Mouse (Mus musculus) c-Kit-positive CD71-negative TER-119-negative erythroid progenitor cells, embryonic 14.5 days (primary cell): ENCODE measurements around the gene Fkrp.

Source experiments
- DNase-seq: peaks from one replicate; pipeline ENCODE4 v3.0.0-alpha.2; 2013; ENCODE audit warnings: low read depth

Fkrp gene

DNA sequence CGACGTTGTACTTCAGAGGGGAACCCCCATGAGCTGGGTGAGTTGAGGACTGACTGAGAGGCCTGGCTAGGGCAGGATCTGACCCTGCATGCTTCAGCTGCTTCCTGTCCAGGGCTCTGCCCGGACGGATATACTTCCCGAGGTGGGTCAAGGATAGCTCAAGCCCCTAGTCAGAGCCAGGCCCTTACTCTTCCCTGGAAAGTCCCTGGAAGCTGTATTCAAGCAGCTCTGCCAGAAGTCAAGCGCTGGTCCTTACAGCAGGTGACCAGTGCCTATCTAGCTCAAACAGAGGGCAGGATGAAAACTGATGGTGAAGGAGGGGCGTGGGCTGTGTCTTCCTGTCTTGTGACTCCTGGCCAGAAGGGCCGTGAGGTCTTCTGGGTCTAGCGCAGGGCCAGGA lies 13.9 kb upstream of the Fkrp start:
- no peak for DNase-seq

- DNase-seq, result no peak
These were observed 10.7 kb upstream of the Fkrp start for GRCm38 (mm10) chr7:16827274-16827673.

DNA sequence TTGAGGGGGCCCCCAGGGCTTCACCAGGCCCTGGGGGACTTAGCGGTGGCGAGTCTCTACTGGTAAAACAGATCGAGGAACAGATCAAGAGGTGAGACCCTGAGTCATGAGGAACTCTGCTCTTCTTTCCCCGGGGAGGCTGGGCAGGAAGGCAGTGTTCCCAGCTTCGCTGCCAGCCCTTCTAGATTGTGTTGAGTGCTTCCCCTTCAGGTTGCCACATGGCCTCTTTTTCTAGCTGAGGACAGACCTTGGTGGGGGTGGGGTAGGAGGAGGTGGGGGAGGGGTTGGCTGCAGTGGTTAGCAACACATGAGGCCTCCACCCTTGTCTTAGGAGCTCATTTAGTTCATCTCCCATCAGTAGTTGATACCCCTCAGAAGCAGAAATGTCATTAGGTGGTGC lies 10.0 kb upstream of the Fkrp start:
- no peak for DNase-seq

DNA sequence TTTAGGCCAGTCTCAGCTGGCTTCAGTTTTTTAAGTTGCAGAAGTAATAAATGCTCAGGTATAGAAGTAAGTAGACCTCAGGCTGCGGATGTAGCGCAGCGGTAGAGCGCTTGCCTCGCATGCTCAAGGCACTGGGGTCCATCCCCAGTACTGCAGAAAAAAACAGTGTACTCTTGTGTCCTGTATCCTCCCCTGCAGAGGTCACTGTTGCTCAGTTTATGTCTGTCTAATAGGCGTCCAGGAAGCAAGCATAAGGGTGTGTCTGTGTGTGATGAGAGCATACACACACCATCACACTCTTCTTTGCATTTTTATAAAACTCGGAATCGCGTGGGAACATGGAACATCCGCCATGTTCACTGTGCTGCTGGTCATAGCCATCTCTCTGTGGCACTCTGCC lies 9.3 kb upstream of the Fkrp start:
- no peak for DNase-seq

GRCm38 (mm10) chr7:16823734-16824133 lies 7.2 kb upstream of the Fkrp start:
- DNase-seq, result no peak

- no peak for DNase-seq
These were observed 5.2 kb upstream of the Fkrp start for GRCm38 (mm10) chr7:16821669-16822101.

DNA sequence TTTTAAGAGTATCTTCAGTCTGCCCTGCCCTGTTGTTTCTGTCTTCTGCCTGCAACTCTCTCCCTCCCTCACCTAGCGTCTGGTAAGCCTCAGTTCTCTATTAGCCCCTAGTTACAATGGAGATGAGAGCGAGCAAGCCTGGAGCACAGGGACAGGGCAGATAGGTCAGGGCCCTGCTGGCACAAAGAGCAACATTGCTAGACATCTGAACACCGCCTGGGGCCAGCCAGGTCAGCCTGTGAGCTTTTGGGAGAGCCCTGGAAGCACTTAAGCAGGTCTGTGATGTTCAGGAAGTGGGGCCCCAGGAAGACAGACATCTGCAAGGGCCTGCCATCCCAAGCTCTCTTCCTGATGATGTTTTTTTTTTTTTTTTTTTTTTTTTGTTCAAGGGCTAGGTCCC lies 4.6 kb upstream of the Fkrp start:
- DNase-seq, result no peak

GRCm38 (mm10) chr7:16820271-16820763 lies 3.8 kb upstream of the Fkrp start:
- no peak for DNase-seq

DNA sequence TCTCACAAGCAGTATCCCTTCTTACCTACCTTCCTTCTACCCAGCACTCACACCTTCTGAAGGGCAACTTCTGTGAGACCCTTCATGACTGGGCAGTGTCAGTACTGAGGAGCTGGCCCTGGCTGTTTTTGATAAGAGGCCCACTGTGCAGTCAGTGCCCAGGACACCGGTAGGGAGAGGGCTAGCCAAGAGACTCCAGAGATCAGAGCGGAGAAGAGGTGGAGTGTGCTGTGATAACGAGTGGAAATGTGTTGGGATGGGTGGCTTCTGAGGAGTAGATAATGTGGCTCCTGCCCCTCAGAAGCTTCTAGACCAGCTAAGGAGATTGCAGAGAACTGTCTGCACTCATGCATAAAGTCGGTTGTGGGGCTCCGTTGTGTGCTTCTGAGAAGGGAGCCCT lies 3.3 kb upstream of the Fkrp start:
- no peak for DNase-seq

DNA sequence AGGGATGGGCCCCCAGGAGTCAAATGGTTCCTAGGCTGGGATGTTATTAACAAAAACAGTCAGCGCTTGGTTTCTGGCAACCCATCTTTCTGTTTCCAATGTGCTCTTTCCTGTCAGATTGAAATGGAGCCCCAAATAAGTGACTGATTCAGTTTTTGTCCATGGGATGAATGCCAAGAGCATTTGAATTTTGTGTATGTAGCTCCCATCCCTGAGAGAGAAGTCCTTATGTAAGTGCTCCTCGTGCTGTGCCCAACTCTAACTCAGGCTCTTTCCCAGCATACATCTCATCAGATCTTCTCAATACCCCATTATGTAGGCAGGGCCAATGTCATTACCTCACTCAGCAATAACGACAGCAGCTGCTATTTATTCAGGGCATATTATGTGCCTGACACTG lies 1.2 kb upstream of the Fkrp start:
- DNase-seq, result no peak

DNA sequence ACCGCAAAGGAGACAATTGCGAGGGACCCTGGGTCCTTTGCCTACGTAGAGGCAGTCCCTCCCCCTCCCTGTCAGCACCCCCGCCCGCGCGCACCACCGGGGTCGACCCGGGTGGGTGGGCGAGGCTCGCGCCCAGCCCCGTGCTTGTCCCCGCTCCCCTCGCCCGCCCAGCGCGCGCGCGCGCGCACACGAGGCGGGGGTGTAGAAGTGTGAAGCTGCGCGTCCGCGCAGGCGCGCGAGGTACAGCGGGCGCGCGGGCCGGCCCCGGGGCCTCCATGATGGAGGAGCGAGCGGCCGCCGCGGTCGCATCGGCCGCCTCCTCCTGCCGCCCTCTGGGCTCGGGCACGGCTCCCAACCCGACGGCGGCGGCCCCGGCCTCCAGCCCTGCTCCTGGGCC lies 456 bp downstream of the Fkrp start:
- DNase-seq, result peak; percentile 59

DNA sequence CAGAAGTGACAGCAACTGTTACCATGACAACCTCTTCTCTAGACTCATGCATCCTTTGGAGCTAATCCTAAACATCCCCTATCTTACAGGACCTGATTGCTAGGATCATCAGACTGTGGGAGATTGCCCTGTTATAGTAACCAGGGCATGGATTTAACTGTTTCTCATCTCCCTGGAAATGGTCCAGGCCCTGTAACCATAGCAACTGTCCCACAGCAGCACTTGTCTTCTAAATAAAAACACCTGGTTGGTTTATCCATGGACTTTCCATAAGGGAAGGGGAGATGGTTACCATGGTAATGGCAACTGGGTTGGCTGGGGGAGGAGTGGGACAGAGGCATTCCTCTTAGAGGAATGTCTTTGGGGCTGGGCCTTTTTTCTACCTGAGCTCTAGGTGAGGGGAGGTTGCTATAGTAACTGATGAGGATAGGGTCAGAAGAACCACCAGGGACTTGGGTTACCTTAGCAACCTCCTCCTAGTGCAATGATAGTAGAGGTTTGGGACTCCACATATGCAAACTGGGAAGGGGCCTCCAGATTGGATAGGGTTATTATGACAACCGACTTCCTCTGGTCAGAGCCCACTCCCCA lies 1.1 kb downstream of the Fkrp start, which contains the start of gene Strn4:
TSS of gene Strn4 (plus strand) at position 539 of the 591 bp plus-strand sequence.
- no peak for DNase-seq

DNA sequence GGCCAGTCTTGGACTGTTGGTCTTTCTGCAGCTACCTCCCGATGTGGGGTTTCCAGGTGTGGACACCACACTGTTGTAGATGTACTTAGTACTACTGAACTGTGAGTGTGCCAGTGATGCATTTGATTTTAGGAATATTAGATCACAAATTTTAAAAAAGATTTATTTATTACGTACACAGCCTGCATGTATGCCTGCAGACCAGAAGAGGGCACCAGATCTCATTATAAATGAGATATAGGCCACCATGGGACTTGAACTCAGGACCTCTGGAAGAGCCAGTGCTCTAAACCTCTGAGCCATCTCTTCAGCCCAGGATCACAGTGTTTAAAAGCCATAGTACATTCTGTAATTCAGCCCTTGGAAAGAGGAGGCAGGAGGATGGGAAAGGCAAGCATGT lies 4.0 kb downstream of the Fkrp start:
- no peak for DNase-seq

- DNase-seq, result no peak
These were observed 4.9 kb downstream of the Fkrp start for GRCm38 (mm10) chr7:16811649-16812070.

GRCm38 (mm10) chr7:16810920-16811648 lies 5.4 kb downstream of the Fkrp start:
- no peak for DNase-seq

DNA sequence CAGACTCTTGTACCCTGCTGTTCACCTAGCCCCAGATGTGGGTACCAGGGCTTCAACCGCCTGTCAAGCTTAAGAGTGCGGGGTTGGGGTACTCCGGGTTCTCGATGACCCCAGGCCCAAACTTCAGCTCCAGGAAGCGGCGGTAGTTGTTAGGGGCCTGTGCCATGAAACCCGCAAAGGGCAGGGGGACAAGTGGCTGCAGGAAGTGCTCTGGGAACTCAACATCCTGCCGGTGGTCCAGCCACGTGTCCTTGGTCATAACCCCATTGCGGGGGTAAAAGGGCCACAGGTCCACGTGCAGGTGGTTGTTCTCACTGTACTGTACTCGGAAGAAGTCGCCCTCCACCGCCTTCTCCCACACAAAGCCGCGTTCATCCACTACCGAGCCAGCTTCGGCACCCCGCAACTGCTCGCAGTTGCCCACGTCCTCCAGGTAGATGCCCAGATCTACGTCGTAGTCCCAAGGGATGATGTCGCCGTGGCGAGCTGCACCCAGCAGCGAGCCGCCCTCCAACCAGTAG lies 6.1 kb downstream of the Fkrp start:
- DNase-seq, result no peak

DNA sequence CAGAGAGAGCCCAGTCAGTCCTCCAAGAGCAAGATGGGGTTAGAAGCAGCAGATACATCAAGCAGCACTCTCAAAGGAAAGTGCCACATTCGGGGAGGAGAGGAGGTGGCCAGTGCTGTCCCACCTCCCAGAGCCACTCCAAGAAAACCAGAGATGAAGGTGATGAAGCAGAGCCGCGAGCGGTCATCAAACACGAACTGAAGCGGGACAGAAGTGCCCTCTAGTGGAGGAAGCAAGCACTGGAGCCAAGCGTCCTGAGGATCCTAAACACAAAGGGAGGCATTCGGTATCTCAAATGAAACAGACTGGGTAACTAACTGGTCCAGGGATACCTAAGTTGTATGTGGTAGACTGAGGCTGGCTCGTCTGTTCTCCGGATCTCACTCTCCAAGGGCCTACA lies 6.8 kb downstream of the Fkrp start:
- DNase-seq, result peak; percentile 69

GRCm38 (mm10) chr7:16808647-16809046 lies 7.9 kb downstream of the Fkrp start:
- no peak for DNase-seq

DNA sequence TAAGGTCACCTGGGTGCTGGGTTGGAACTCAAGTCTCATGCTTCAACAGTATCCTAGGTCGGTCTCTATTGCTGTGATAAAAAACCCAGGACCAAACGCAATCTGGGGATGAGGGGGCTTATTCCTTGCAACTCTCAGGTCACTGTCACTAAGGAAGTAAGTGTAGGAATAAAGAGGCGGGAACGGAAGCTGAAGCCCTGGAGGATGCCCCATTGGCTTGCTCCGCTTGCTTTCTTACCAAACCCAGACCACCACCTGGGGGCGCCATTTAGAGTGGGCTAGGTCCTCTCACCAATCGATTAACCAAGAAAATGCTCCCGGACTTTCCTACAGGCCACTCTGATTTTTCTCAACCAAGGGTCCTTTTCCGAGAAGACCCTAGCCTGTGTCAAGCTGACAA lies 8.6 kb downstream of the Fkrp start:
- no peak for DNase-seq

GRCm38 (mm10) chr7:16804409-16805028 lies 12.0 kb downstream of the Fkrp start:
- peak; percentile 52 for DNase-seq

DNA sequence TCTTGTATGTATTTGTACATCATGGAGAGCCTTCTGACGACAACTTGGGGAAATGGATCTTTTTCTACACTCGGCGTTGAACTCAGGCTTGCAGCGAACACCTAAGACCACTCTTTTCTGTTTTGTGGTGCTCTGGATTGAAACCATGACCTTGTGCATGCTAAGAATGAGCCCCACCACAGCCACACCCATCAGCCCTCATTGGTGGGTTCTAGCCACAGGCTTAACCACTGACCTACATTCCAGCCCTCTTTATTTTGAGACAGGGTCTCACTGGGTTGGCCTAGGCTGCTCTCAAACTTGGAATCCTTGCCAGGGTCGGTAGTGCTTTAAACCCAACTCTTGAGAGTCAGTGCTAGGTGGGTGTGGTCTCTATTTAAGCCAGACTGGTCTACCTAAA lies 21.6 kb downstream of the Fkrp start:
- no peak for DNase-seq

- DNase-seq, result no peak
These were observed 23.4 kb downstream of the Fkrp start for GRCm38 (mm10) chr7:16793010-16793725.
